ENCODE assay signal across 27 mouse cellular contexts in genomic region chr9:61660191-61660590, GRCm38 (mm10).
"Had no signal": no experiment of that assay in that cellular context is flagged by ENCODE, and none has a peak within 500 bp of the region (broad histone marks: within the 10 kb centered on the region; RNA-seq: fewer than 3 reads in every experiment).

No protein-coding gene starts in this region.

- ATAC-seq: forebrain, embryonic 13.5 days; forebrain, embryonic 14.5 days; forebrain, embryonic 15.5 days; forebrain, embryonic 16.5 days; forebrain, postnatal 0 days had no signal

- H3K4me1 ChIP-seq: embryonic facial prominence, embryonic 12.5 days; embryonic facial prominence, embryonic 13.5 days; forebrain, embryonic 12.5 days had no signal

- H3K36me3 ChIP-seq: embryonic facial prominence, embryonic 10.5 days; embryonic facial prominence, embryonic 12.5 days; embryonic facial prominence, embryonic 13.5 days; embryonic facial prominence, embryonic 15.5 days; forebrain, embryonic 10.5 days; forebrain, embryonic 12.5 days; forebrain, embryonic 15.5 days had no signal

- DNase-seq: cerebellum, adult 8-10 months; cerebellum, adult 9-10 months; cerebellum, adult 9-11 months; cerebellum, postnatal 10 days; cerebellum, postnatal 14 days; cerebellum, postnatal 25 days; cerebellum, postnatal 36 days; embryo, embryonic 11 days; forebrain, postnatal 0 days; gastrocnemius, adult 2 months; gastrocnemius, postnatal 10 days; gastrocnemius, postnatal 14 days; gastrocnemius, postnatal 25 days; gastrocnemius, postnatal 36 days; heart, adult 11 months; heart, adult 18-20 months had no signal

- H3K4me3 ChIP-seq: embryonic facial prominence, embryonic 10.5 days; embryonic facial prominence, embryonic 12.5 days; embryonic facial prominence, embryonic 13.5 days; embryonic facial prominence, embryonic 15.5 days; erythroblast, embryonic 14.5 days; forebrain, embryonic 10.5 days; forebrain, embryonic 12.5 days; forebrain, embryonic 13.5 days; forebrain, embryonic 15.5 days; gastrocnemius, adult 2 months had no signal

- H3K27ac ChIP-seq: embryonic facial prominence, embryonic 10.5 days; embryonic facial prominence, embryonic 12.5 days; embryonic facial prominence, embryonic 13.5 days; embryonic facial prominence, embryonic 15.5 days; forebrain, embryonic 10.5 days; forebrain, embryonic 12.5 days; forebrain, embryonic 13.5 days; forebrain, embryonic 15.5 days; gastrocnemius, adult 2 months had no signal

- H3K27me3 ChIP-seq: embryonic facial prominence, embryonic 12.5 days; embryonic facial prominence, embryonic 13.5 days; embryonic facial prominence, embryonic 15.5 days; forebrain, embryonic 13.5 days; forebrain, embryonic 15.5 days had no signal

- H3K9ac ChIP-seq: embryonic facial prominence, embryonic 12.5 days; embryonic facial prominence, embryonic 13.5 days; embryonic facial prominence, embryonic 15.5 days; forebrain, embryonic 12.5 days; forebrain, embryonic 13.5 days; forebrain, embryonic 15.5 days; forebrain, postnatal 0 days had no signal

- H3K9me3 ChIP-seq: embryonic facial prominence, embryonic 10.5 days; embryonic facial prominence, embryonic 12.5 days; embryonic facial prominence, embryonic 13.5 days; embryonic facial prominence, embryonic 15.5 days; forebrain, embryonic 10.5 days; forebrain, embryonic 12.5 days; forebrain, embryonic 13.5 days; forebrain, embryonic 15.5 days had no signal
